Mouse (Mus musculus) urinary bladder, adult 18-20 months (tissue): ENCODE measurements around the gene Pdzd7.

Experiments used
- DNase-seq, 2 experiments: peaks; one replicate each; pipeline ENCODE4 v3.0.0; 2022; ENCODE audit warnings: low spot score in 2 of 2, mixed read lengths in 2 of 2

Pdzd7 gene

DNA sequence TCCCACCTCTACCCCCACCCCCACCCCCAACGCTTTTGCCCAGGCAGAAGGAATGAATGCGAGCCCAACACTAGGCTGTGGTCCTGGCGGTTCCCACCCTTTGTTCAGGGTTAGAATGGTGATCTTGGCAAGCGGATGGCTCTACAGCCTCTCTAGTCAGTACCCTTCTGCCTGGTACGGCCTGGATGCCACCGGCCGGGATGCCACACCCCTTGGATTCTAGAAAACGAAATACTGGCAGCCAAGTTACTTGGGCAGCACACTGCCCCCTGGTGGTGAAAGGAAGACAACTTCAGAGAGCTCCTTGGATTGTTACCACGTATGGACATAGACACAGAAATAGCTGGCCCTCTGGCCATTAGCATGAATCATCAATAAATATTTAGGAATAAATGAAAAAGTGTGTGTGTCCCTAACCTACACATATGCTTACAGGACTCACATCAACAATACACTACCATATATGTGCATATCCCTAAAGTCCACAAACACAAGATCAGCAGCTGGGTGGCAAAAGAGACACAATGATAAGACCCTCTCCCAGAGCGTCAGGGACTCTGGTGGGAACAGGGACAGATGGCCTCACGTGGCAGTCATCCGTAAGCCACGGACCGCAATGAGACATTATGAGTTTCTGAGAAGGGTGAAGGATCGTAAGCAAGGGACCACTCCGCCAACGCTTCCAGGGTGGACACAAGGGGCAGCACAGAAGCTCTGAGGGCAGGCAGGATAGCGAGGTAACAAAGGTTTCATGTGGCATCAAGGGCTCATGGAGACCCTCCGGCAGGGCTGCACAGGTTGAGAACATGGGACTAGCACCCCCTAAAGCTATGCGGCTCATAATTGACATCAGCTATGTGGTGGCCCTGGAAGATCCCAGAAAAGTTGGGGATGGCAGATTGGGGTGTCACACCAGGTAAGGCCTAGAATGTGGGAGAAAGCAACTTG, 14.5 kb downstream of the Pdzd7 start:
- DNase-seq = peak; percentile 37 to 66

DNA sequence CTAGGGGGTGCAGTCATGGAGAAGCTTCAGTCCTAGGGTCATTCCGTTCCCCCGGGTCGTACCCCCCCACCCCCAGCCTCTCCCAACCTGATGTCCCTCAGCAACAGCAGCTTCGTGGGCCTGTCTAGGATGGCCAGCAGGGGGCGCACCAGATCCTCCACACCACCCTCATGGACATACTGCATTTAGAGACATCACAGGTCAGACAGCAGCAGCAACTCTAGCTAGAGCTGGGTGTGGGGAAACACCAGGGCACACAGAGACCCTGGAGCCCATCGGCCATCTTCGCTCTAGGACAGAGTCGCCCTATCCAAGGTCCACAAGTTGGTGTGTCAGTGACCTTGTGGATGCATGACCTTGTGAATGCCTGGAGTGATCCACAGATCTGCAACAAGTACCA, 15.4 kb downstream of the Pdzd7 start:
- peak in 1 of 2 experiments; percentile 48 for DNase-seq

GRCm38 (mm10) chr19:45029571-45029970, 15.9 kb downstream of the Pdzd7 start:
- DNase-seq = no peak

DNA sequence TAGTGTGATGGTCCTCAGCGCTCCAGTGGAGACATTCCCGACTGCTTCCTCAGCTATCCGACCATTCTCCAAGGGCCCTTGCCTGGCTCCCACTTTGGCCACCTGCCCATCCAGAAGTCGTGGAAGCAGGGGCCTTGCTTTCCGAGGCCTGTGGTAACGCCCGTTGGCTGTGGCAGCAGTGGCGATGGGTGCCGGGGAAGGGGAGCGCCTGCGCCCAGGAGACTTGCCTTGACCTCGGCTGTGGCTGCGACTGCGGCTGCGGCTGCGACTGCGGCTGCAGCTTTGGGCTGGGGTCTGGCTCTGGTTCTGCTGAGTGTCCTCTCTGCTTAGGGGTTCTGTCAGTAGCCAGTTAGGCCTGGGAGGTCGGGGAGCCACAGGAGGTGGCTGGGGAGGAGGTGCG, 16.8 kb downstream of the Pdzd7 start:
- no peak for DNase-seq

DNA sequence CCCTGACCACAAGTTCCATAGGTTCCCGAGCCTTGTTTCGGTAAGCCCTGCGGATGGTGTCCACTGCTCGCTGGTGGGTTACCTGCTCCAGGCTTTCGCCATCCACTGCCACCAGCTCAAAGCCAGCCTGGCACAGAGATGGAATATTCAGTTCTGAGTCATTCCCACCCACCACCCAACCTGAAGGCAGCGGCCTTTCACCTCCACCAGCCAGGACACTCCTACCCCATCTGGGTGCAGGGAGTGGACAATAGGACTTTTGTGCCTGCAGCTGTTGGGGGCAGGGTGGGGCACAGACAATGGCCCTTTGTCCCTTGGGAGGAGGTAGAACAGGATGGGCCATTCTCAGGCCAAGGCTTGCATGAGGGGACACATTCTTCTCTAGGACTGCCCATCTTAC, 17.7 kb downstream of the Pdzd7 start:
- DNase-seq = no peak

GRCm38 (mm10) chr19:45026958-45027670, 18.4 kb downstream of the Pdzd7 start:
- DNase-seq = no peak

DNA sequence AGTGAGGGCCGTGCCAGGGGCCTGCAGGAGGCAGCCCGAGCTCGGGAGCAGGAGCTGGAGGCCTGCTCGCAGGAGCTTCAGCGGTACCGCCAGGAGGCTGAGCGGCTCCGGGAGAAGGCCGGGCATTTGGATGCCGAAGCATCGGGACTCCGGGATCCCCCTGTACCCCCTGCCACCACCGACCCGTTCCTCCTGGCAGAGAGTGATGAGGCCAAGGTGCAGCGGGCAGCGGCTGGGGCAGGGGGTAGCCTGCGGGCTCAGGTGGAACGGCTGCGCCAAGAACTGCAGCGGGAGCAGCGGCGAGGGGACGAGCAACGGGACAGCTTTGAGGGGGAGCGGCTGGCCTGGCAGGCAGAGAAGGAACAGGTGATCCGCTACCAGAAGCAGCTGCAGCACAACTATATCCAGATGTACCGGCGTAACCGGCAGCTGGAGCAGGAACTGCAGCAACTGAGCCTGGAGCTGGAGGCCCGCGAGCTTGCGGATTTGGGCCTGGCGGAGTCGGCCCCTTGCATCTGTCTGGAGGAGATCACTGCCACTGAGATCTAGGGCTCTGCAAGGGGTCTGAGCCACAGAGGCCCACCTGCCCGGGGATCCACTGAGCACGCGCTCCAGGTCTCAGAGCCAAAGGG, 19.5 kb downstream of the Pdzd7 start:
- no peak for DNase-seq

GRCm38 (mm10) chr19:45024775-45025174, 20.7 kb downstream of the Pdzd7 start:
- DNase-seq = no peak

DNA sequence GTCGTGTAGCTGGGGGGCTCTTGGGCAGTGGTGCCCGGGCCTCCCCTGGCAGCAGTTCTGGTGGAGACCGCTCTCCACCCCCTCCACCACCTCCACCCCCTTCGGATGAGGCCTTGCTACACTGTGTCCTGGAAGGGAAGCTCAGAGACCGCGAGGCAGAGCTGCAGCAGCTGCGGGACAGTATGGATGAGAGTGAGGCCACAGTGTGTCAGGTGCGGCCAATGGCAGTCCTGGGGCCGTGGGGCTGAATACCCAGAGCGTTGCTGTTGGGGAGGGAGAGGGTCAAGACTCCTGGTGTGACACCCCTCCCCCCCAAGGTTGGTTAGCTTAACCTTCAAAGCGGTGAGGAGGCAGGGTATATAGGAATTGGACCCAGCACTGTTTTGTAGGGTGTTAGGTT, 21.5 kb downstream of the Pdzd7 start:
- no peak for DNase-seq

GRCm38 (mm10) chr19:45021362-45021761, 24.2 kb downstream of the Pdzd7 start:
- DNase-seq = no peak

DNA sequence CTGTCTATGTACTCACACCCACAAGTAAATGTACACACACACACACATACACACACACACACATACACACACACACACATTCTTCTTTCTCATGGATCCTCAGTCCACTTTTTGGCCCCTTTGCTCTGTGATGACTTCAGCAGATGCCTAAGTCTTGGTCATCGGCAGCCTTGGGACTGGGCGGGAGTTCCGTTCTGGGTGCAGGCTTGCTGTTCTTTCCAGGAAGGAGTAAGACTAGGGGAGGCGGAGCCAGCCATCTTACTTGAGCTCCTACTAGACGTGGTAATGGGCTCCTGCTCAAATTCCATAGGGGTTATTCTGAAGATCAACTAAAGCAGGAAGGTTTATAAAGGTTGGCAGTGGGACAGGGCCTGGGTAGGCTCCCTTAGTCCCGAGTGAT, 25.2 kb downstream of the Pdzd7 start:
- no peak for DNase-seq

- peak in 1 of 2 experiments; percentile 44 for DNase-seq
These were observed 27.1 kb downstream of the Pdzd7 start for GRCm38 (mm10) chr19:45018351-45018831.

DNA sequence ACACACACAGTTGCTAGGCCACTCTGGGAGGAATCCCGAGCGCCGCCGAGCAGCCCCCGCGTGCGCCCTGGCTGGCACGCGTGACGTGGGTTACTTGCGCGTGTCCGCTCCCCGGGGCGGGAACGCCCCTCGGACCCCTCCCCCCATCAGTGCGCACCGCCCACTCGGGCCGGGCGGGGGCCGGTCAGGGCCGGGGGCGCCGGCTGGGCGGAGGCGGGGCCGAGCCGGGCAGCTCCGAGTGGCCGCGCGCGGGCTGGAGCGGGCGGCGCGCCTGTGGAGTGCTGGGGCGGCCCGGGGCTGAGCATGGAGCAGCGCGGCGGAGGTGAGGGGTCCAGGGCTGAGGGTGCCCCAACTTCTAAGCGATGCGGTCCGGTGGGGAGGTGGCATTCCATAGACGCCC, 27.6 kb downstream of the Pdzd7 start:
- peak; percentile 87 for DNase-seq

GRCm38 (mm10) chr19:45017216-45017771, 28.2 kb downstream of the Pdzd7 start:
- peak; percentile 70 to 77 for DNase-seq

GRCm38 (mm10) chr19:45016341-45017215, 28.9 kb downstream of the Pdzd7 start:
- DNase-seq = peak; percentile 46 to 50

DNA sequence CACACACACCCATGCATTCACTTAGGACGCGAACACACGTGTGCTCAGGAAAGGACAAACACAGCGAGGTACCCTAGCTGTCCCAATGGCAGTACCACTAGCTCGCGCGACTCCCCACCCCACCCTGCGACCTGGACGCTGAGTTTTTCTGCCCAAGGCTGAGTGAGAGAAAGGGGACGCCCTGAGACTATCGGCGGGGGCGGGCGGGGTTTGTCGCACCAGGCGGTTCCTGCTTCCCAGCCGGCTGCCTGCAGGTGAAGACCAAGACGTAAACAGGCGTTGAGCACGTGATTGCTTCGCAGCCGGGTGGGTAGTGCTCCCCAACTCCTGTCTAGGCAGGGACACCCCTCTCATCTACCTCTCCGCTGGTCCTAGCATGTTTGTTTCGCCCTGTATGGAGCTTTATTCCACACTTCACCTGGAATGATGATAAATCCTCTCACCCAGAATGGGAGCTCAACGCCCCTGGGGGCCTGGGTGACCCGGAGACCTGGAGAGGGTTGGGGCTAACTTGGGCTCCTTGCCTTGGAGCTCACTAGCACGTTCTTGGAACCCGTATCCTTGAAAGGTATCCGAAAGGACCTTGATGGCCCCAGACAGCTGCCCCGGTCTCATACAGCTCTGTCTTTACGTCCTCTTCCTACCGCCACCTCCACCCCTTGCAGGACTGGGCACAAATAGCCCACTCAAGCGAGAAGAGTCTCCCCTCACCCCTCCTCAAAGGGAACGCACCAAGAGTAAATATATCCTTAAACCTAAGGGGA, 29.8 kb downstream of the Pdzd7 start:
- peak; percentile 54 to 75 for DNase-seq

GRCm38 (mm10) chr19:45014981-45015402, 30.5 kb downstream of the Pdzd7 start:
- DNase-seq = peak; percentile 67 to 73

DNA sequence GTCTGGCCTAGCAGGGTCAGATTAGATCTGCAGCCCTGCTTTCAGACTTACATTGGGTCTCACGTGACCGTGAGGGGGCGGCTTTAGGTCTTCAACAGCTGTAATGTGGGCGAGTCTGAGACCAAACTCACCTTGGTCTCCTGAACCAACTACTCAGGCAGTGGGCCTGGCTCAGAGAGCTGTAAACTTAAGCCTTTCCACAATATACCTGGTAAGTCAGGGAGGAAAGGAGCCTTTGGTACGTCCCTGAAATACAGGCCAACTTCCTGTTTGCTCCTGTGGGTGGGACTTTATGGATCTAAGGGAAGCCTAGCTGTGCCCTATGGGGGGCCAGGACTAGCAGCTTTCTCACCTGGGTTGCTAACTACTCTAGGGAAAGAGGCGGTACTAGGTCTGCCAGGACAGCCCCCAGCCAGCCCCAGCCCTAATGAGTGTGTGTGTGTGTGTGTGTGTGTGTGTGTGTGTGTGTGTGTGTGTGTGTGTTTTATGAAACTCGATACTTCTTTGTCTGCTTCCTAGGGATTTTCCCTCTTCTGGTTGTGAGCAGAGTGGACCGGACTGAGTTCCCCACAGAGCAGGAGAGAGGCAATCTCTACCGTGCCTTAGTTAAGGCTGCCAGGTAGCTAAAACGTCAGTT, 31.1 kb downstream of the Pdzd7 start, which contains the start of gene Lzts2:
Gene Lzts2, plus strand, starts transcription at position 80 of the 637 bp plus-strand sequence.
- peak in 1 of 2 experiments; percentile 53 for DNase-seq

DNA sequence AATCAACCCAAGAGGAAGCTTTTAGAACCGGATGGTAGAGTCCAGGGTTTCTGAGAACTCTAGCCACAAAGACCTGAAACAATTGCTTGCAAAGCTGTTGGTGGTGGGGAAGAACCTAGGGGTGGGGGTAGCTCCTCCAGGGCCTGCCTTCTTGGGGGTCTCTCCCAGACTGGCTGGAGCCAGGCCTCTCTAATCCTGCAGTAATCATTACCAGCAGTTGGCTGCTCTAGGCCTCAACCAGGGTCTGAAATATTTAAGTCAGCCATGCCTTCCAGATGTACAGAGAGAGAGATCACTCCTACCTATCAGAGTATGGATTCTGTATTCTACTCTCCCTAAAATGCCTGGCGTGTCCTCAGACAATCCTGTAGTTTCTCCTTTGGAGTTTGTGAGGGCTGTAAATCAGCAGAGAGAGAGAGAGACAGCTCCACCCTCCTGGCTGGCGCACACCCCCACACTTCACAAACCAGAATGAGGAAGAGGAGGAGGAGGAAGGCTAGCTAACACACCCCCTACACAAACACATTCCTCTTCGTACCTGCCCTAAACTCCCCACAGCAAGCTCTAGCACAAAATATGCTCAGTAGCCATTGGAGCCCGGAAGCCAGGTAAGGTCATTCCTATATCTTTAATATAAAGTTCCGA, 31.8 kb downstream of the Pdzd7 start:
- no peak for DNase-seq
